Mouse (Mus musculus) kidney, postnatal 0 days (tissue): ENCODE results near the gene Olfr521. TPM values are rescaled to one million over a fixed set of nuclear protein-coding genes. Genes with fewer than 3 reads are reported as not detected.
"Not testable (repeated sequence)": the region's sequence is repeated elsewhere in the genome, so short reads cannot be mapped to it uniquely, and the experiment has no call there.

Source experiments
- ATAC-seq: fragments of 200-750 bp; cut with Nextera tagmentation; replicated peaks from 2 replicates; pipeline ENCODE4 v1.8.0; 2017; ENCODE audit warnings: low read depth, moderate number of reproducible peaks, moderate TSS enrichment, moderate library complexity; ENCODE audit not compliant: low FRiP score
- DNase-seq: peaks from one replicate; pipeline ENCODE4 v3.0.0-alpha.2; 2016; ENCODE audit warnings: low spot score
- H3K27ac ChIP-seq: fragments of 300-500 bp; sonication (generic); 2 replicates; pipeline ENCODE4 v1.5.1; 2014; ENCODE audit warnings: mild to moderate bottlenecking
- H3K27me3 ChIP-seq: fragments of 300-500 bp; sonication (generic); 2 replicates; pipeline ENCODE4 v1.6.1; 2014; ENCODE audit warnings: low read length, mixed read lengths; ENCODE audit not compliant: insufficient read depth
- H3K36me3 ChIP-seq: fragments of 300-500 bp; sonication (generic); 2 replicates; pipeline ENCODE4 v1.6.1; 2014; ENCODE audit warnings: low read length, mixed read lengths; ENCODE audit not compliant: insufficient read depth
- H3K4me1 ChIP-seq: fragments of 300-500 bp; sonication (generic); replicated peaks from 2 replicates; pipeline ENCODE4 v1.6.1; 2014; ENCODE audit warnings: antibody characterized with exemption, low read length, mixed read lengths; ENCODE audit not compliant: insufficient read depth
- H3K4me2 ChIP-seq: fragments of 300-500 bp; sonication (generic); 2 replicates; pipeline ENCODE4 v1.6.1; 2014; ENCODE audit warnings: mild to moderate bottlenecking, low read length, moderate library complexity, mixed read lengths
- H3K4me3 ChIP-seq: fragments of 300-500 bp; sonication (generic); replicated peaks from 2 replicates; pipeline ENCODE4 v1.5.1; 2014; ENCODE audit warnings: low read depth, low read length
- H3K9ac ChIP-seq: fragments of 300-500 bp; sonication (generic); 2 replicates; pipeline ENCODE4 v1.6.1; 2014; ENCODE audit warnings: low read depth, low read length
- H3K9me3 ChIP-seq: fragments of 300-500 bp; sonication (generic); replicated peaks from 2 replicates; pipeline ENCODE4 v1.6.1; 2016; ENCODE audit warnings: low read length, inconsistent platforms, mixed read lengths
- CTCF ChIP-seq: IDR thresholded peaks from 2 replicates; pipeline ENCODE4 v1.5.1; 2016; ENCODE audit warnings: antibody characterized with exemption, low read depth, mild to moderate bottlenecking, moderate library complexity
- WGBS: fragments of 180-500 bp; shearing (Covaris S2); extraction: QIAGEN DNeasy Blood & Tissue Kit; methylation state at CpG from one replicate; pipeline ENCODE4 v1.1.7; 2014; 5-methylcytosine and 5-hydroxymethylcytosine counted together
- polyA plus RNA-seq: library from polyadenylated mRNA; unstranded; fragments of >200 nt; fragmentation: Nextera tagmentation; extraction: Ambion mirVana; gene quantifications from 2 replicates; pipeline ENCODE4 v1.2.1, GENCODE M21; 2015

Gene Olfr521
- polyA plus RNA-seq, 1 experiment from 2014 or later = not detected

GRCm38 (mm10) chr7:99803535-99803934 lies 40.2 kb downstream of the Olfr521 start:
- ATAC-seq = no peak
- H3K9ac ChIP-seq = no peak overlapping the region
- H3K4me3 ChIP-seq = no peak overlapping the region
- H3K4me2 ChIP-seq = no peak overlapping the region
- DNase-seq = peak; percentile 27
- H3K27me3 ChIP-seq = no peaks in the 10 kb centered on the region
- no peak for TF ChIP-seq CTCF
- H3K9me3 ChIP-seq = no peaks in the 10 kb centered on the region
- H3K4me1 ChIP-seq = no peaks in the 10 kb centered on the region
- WGBS = 71% methylated on average over 8 of the region's 8 CpGs
- H3K27ac ChIP-seq = no peak overlapping the region
- no peaks in the 10 kb centered on the region for H3K36me3 ChIP-seq

GRCm38 (mm10) chr7:99804033-99804432 lies 40.7 kb downstream of the Olfr521 start:
- H3K9me3 ChIP-seq, ATAC-seq, H3K36me3 ChIP-seq, H3K4me3 ChIP-seq, H3K9ac ChIP-seq, H3K27me3 ChIP-seq, H3K4me2 ChIP-seq, DNase-seq, H3K27ac ChIP-seq, H3K4me1 ChIP-seq: not testable (repeated sequence)
- 94% methylated on average over 3 of the region's 3 CpGs for WGBS

GRCm38 (mm10) chr7:99805340-99805739 lies 42.0 kb downstream of the Olfr521 start:
- WGBS = 72% methylated on average over 1 of the region's 1 CpGs
- no peaks in the 10 kb centered on the region for H3K36me3 ChIP-seq
- no peak for TF ChIP-seq CTCF

GRCm38 (mm10) chr7:99807043-99807442 lies 43.7 kb downstream of the Olfr521 start:
- not testable (repeated sequence) for H3K4me3 ChIP-seq, H3K4me1 ChIP-seq, H3K27ac ChIP-seq, H3K9me3 ChIP-seq, H3K4me2 ChIP-seq, H3K9ac ChIP-seq, H3K27me3 ChIP-seq, DNase-seq, ATAC-seq, H3K36me3 ChIP-seq
- WGBS = 50% methylated on average over 7 of the region's 7 CpGs

More at GRCm38 (mm10) chr7:99805340-99805739, 42.0 kb downstream of the Olfr521 start:
- Histone ChIP-seq H3K9ac (no peak overlapping the region), H3K27me3 (no peaks in the 10 kb centered on the region), H3K9me3 (no peaks in the 10 kb centered on the region), H3K27ac (no peak overlapping the region), H3K4me1 (no peaks in the 10 kb centered on the region), H3K4me2 (no peak overlapping the region), H3K4me3 (no peak overlapping the region)
- DNase-seq (no peak), ATAC-seq (no peak)

- no peaks in the 10 kb centered on the region for H3K4me1 ChIP-seq
- H3K9ac ChIP-seq = no peak overlapping the region
- no peak for TF ChIP-seq CTCF
- no peaks in the 10 kb centered on the region for H3K27me3 ChIP-seq
- no peak overlapping the region for H3K4me3 ChIP-seq
- no peak overlapping the region for H3K27ac ChIP-seq
- H3K4me2 ChIP-seq = no peak overlapping the region
- no peaks in the 10 kb centered on the region for H3K36me3 ChIP-seq
- no peaks in the 10 kb centered on the region for H3K9me3 ChIP-seq
- ATAC-seq (no peak), DNase-seq (no peak)
- WGBS = 95% methylated on average over 2 of the region's 2 CpGs
These were observed 47.5 kb downstream of the Olfr521 start for GRCm38 (mm10) chr7:99810814-99811213.

- no peak overlapping the region for H3K4me3 ChIP-seq
- no peaks in the 10 kb centered on the region for H3K9me3 ChIP-seq
- no peaks in the 10 kb centered on the region for H3K4me1 ChIP-seq
- no peak for DNase-seq
- TF ChIP-seq CTCF = no peak
- WGBS = 78% methylated on average over 4 of the region's 4 CpGs
- no peaks in the 10 kb centered on the region for H3K36me3 ChIP-seq
- no peak for ATAC-seq
- H3K27me3 ChIP-seq = no peaks in the 10 kb centered on the region
- H3K4me2 ChIP-seq = no peak overlapping the region
- no peak overlapping the region for H3K27ac ChIP-seq
- H3K9ac ChIP-seq = no peak overlapping the region
These were observed 48.4 kb downstream of the Olfr521 start for GRCm38 (mm10) chr7:99811661-99812060.

- DNase-seq (no peak), ATAC-seq (no peak)
- peak; percentile 67 for TF ChIP-seq CTCF
These were observed 50.1 kb downstream of the Olfr521 start for GRCm38 (mm10) chr7:99813394-99813793.

GRCm38 (mm10) chr7:99818181-99818725 lies 54.9 kb downstream of the Olfr521 start:
- DNase-seq = peak; percentile 77
- not testable (repeated sequence) for H3K4me3 ChIP-seq, H3K4me1 ChIP-seq, H3K36me3 ChIP-seq, H3K27me3 ChIP-seq, H3K9ac ChIP-seq, H3K9me3 ChIP-seq, ATAC-seq
- Histone ChIP-seq H3K4me2 (peak overlapping the region; percentile 37), H3K27ac (peak overlapping the region; percentile 42)
- WGBS = 14% methylated on average over 9 of the region's 9 CpGs

More at GRCm38 (mm10) chr7:99813394-99813793, 50.1 kb downstream of the Olfr521 start:
- 90% methylated on average over 11 of the region's 11 CpGs for WGBS
- Histone ChIP-seq H3K36me3 (no peaks in the 10 kb centered on the region), H3K4me2 (no peak overlapping the region), H3K27me3 (no peaks in the 10 kb centered on the region), H3K9ac (no peak overlapping the region), H3K9me3 (no peaks in the 10 kb centered on the region), H3K4me3 (no peak overlapping the region), H3K27ac (no peak overlapping the region), H3K4me1 (no peaks in the 10 kb centered on the region)
